ENCODE assay signal across 8 mouse cellular contexts in genomic region chr2:179537390-179537789, GRCm38 (mm10).
DNase-seq lines count a peak whose midpoint lies in the region; ATAC-seq lines count a peak whose summit lies in the region.

No protein-coding gene starts in this region.

- H3K27ac ChIP-seq in intestine, embryonic 15.5 days, result no peak overlapping the region
- H3K27ac ChIP-seq in intestine, embryonic 16.5 days (ENCODE audit: low read length), result no peak overlapping the region
- peak overlapping the region; percentile 69 for H3K27ac ChIP-seq in midbrain, embryonic 10.5 days (replicated peaks)

- H3K4me2 ChIP-seq in intestine, embryonic 15.5 days (replicated peaks), result no peak overlapping the region
- H3K4me2 ChIP-seq in intestine, embryonic 16.5 days (ENCODE audit: low read depth, low read length), result no peak overlapping the region

- peak; percentile 25 to 55 for DNase-seq in kidney, postnatal 36 days
- peak; percentile 77 for DNase-seq in midbrain, embryonic 10.5 days (ENCODE audit: low spot score)
- DNase-seq in spleen, postnatal 4 days (ENCODE audit: low spot score in 2 of 2), result no peak
- no peak for DNase-seq in spleen, postnatal 10 days (ENCODE audit: low spot score in 2 of 2)

- H3K9ac ChIP-seq in intestine, embryonic 15.5 days, result no peak overlapping the region
- H3K9ac ChIP-seq in intestine, embryonic 16.5 days (ENCODE audit: low read depth, low read length), result no peak overlapping the region

- H3K4me1 ChIP-seq in intestine, embryonic 15.5 days (replicated peaks), result no peaks in the 10 kb centered on the region
- no peaks in the 10 kb centered on the region for H3K4me1 ChIP-seq in intestine, embryonic 16.5 days (ENCODE audit: control insufficient read depth, insufficient read depth, low read length)
- H3K4me1 ChIP-seq in midbrain, embryonic 10.5 days, result peaks cover 59% of the 10 kb centered on the region

- H3K9me3 ChIP-seq in intestine, embryonic 15.5 days, result no peaks in the 10 kb centered on the region
- H3K9me3 ChIP-seq in intestine, embryonic 16.5 days (ENCODE audit: control insufficient read depth, low read length), result no peaks in the 10 kb centered on the region
- H3K9me3 ChIP-seq in midbrain, embryonic 10.5 days (replicated peaks), result no peaks in the 10 kb centered on the region

- no peaks in the 10 kb centered on the region for H3K27me3 ChIP-seq in intestine, embryonic 15.5 days (replicated peaks)
- no peaks in the 10 kb centered on the region; the same call in 1 of the 2 replicates for H3K27me3 ChIP-seq in intestine, embryonic 16.5 days (replicated peaks; ENCODE audit: control insufficient read depth, insufficient read depth, low read length)
- H3K27me3 ChIP-seq in midbrain, embryonic 10.5 days (ENCODE audit: low read depth, poor library complexity, severe bottlenecking), result peaks cover 43% of the 10 kb centered on the region

- no peaks in the 10 kb centered on the region for H3K36me3 ChIP-seq in intestine, embryonic 15.5 days
- no peaks in the 10 kb centered on the region for H3K36me3 ChIP-seq in intestine, embryonic 16.5 days (ENCODE audit: control insufficient read depth, insufficient read depth, low read length)
- H3K36me3 ChIP-seq in midbrain, embryonic 10.5 days, result no peaks in the 10 kb centered on the region

- WGBS in intestine, embryonic 15.5 days, result 13% methylated on average over 19 of the region's 19 CpGs
- WGBS in intestine, embryonic 16.5 days, result 10% methylated on average over 19 of the region's 19 CpGs
- WGBS in midbrain, embryonic 10.5 days, result under 1% methylated on average over 19 of the region's 19 CpGs

- ATAC-seq in intestine, embryonic 15.5 days, result 0 out of 2 replicates have a peak, but pooled peaks have one; percentile 36
- no peak for ATAC-seq in intestine, embryonic 16.5 days
- peak; percentile 76 for ATAC-seq in frontal cortex, adult (ENCODE audit: low TSS enrichment)
- no peak for ATAC-seq in granulocyte monocyte progenitor cell, adult 5-6 weeks (replicated peaks; ENCODE audit: poor library complexity, severe bottlenecking)

- H3K4me3 ChIP-seq in intestine, embryonic 15.5 days (replicated peaks), result no peak overlapping the region
- H3K4me3 ChIP-seq in intestine, embryonic 16.5 days (ENCODE audit: low read length), result no peak overlapping the region
- peak overlapping the region; percentile 41 for H3K4me3 ChIP-seq in midbrain, embryonic 10.5 days

Comparison
In these comparisons a context has a peak if more than half of its experiments do, and no peak if none do; other contexts are left out.
1. ATAC-seq: peak in intestine, embryonic 15.5 days (single experiment) and frontal cortex, adult (single experiment); none in intestine, embryonic 16.5 days (single experiment) and granulocyte monocyte progenitor cell, adult 5-6 weeks (single experiment).
2. DNase-seq: peak in kidney, postnatal 36 days (2 of 2) and midbrain, embryonic 10.5 days (single experiment); none in spleen, postnatal 4 days (0 of 2) and spleen, postnatal 10 days (0 of 2).